Mouse (Mus musculus) embryonic facial prominence, embryonic 15.5 days (tissue): ENCODE measurements around the gene Ssc4d. TPM values are rescaled to one million over a fixed set of nuclear protein-coding genes. Genes with fewer than 3 reads are reported as not detected.
A peak's percentile ranks its signal among the peaks of the same experiment; 100 is the strongest.

Experiments used
- ATAC-seq: fragments of 200-750 bp; cut with Nextera tagmentation; 2 replicates; pipeline ENCODE4 v1.8.0; 2017; ENCODE audit warnings: low read depth, moderate TSS enrichment; ENCODE audit not compliant: insufficient number of reproducible peaks, low FRiP score, low TSS enrichment
- H3K27ac ChIP-seq: fragments of 300-500 bp; sonication (generic); replicated peaks from 2 replicates; pipeline ENCODE4 v1.5.1; 2015; ENCODE audit warnings: mild to moderate bottlenecking, inconsistent platforms
- H3K27me3 ChIP-seq: fragments of 300-500 bp; sonication (generic); 2 replicates; pipeline ENCODE4 v1.6.1; 2015; ENCODE audit warnings: inconsistent platforms
- H3K36me3 ChIP-seq: fragments of 300-500 bp; sonication (generic); 2 replicates; pipeline ENCODE4 v1.6.1; 2015; ENCODE audit warnings: mild to moderate bottlenecking, inconsistent platforms
- H3K4me1 ChIP-seq: fragments of 300-500 bp; sonication (generic); 2 replicates; pipeline ENCODE4 v1.6.1; 2015; ENCODE audit warnings: inconsistent platforms
- H3K4me2 ChIP-seq: fragments of 300-500 bp; sonication (generic); replicated peaks from 2 replicates; pipeline ENCODE4 v1.6.1; 2015; ENCODE audit warnings: mild to moderate bottlenecking, inconsistent platforms
- H3K4me3 ChIP-seq: fragments of 300-500 bp; sonication (generic); replicated peaks from 2 replicates; pipeline ENCODE4 v1.5.1; 2015; ENCODE audit warnings: mild to moderate bottlenecking, inconsistent platforms
- H3K9ac ChIP-seq: fragments of 300-500 bp; sonication (generic); 2 replicates; pipeline ENCODE4 v1.6.1; 2015; ENCODE audit warnings: inconsistent platforms
- H3K9me3 ChIP-seq: fragments of 300-500 bp; sonication (generic); replicated peaks from 2 replicates; pipeline ENCODE4 v1.6.1; 2016; ENCODE audit warnings: inconsistent platforms
- WGBS: fragments of 180-500 bp; shearing (Covaris S2); methylation state at CpG from one replicate; pipeline ENCODE4 v1.1.7; 2015; 5-methylcytosine and 5-hydroxymethylcytosine counted together
- polyA plus RNA-seq: library from polyadenylated mRNA; unstranded; fragments of >200 nt; fragmentation: Nextera tagmentation; extraction: Ambion mirVana; gene quantifications from 2 replicates; pipeline ENCODE4 v1.2.1, GENCODE M21; 2015

The Ssc4d gene
- polyA plus RNA-seq: 2.8 and 3.4 TPM in 2 replicates

- Histone ChIP-seq H3K9ac (no peak within 1 kb of the TSS), H3K9me3 (no peaks in the 10 kb centered on the region), H3K4me1 (peaks cover 6% of the 10 kb centered on the region; the same call in 1 of the 2 replicates), H3K4me3 (peak within 1 kb of the TSS; percentile 19), H3K36me3 (no peaks in the 10 kb centered on the region), H3K4me2 (0 out of 2 replicates have a peak within 1 kb of the TSS, but pooled peaks have one; percentile 24), H3K27ac (no peak within 1 kb of the TSS), H3K27me3 (no peaks in the 10 kb centered on the region)
- 14% methylated on average over 9 of the region's 9 CpGs for WGBS
- no peak for ATAC-seq
Measured at GRCm38 (mm10) chr5:135974365-135974764, at the start of gene Ssc4d. Ssc4d (minus strand) TSS chr5:135974531.

- 25% methylated on average over 1 of the region's 1 CpGs for WGBS
- ATAC-seq: no peak; the same call in 1 of the 2 replicates
- Histone ChIP-seq H3K9me3 (no peaks in the 10 kb centered on the region), H3K4me2 (no peak overlapping the region), H3K36me3 (peaks cover 19% of the 10 kb centered on the region; the same call in 1 of the 2 replicates), H3K27me3 (no peaks in the 10 kb centered on the region), H3K4me1 (peaks cover 45% of the 10 kb centered on the region), H3K9ac (no peak overlapping the region), H3K4me3 (no peak overlapping the region), H3K27ac (peak overlapping the region; percentile 52; the same call in 1 of the 2 replicates)
Measured at GRCm38 (mm10) chr5:136019907-136020306, 45.6 kb upstream of the Ssc4d start.

GRCm38 (mm10) chr5:136018726-136019125 lies 44.4 kb upstream of the Ssc4d start:
- no peak for ATAC-seq
- H3K9ac ChIP-seq: no peak overlapping the region
- no peaks in the 10 kb centered on the region for H3K27me3 ChIP-seq
- H3K9me3 ChIP-seq: no peaks in the 10 kb centered on the region
- H3K4me3 ChIP-seq: no peak overlapping the region
- H3K27ac ChIP-seq: no peak overlapping the region
- peaks cover 49% of the 10 kb centered on the region for H3K4me1 ChIP-seq
- H3K36me3 ChIP-seq: peaks cover 17% of the 10 kb centered on the region; the same call in 1 of the 2 replicates
- WGBS: 85% methylated on average over 2 of the region's 2 CpGs
- H3K4me2 ChIP-seq: no peak overlapping the region

GRCm38 (mm10) chr5:136017262-136017661 lies 42.9 kb upstream of the Ssc4d start:
- no peak overlapping the region for H3K9ac ChIP-seq
- 68% methylated on average over 6 of the region's 6 CpGs for WGBS
- H3K9me3 ChIP-seq: no peaks in the 10 kb centered on the region
- H3K4me1 ChIP-seq: peaks cover 49% of the 10 kb centered on the region
- ATAC-seq: no peak
- no peak overlapping the region for H3K4me3 ChIP-seq
- H3K4me2 ChIP-seq: no peak overlapping the region
- peaks cover 26% of the 10 kb centered on the region for H3K36me3 ChIP-seq
- H3K27ac ChIP-seq: peak overlapping the region; percentile 90
- H3K27me3 ChIP-seq: no peaks in the 10 kb centered on the region

GRCm38 (mm10) chr5:136016014-136016876 lies 41.9 kb upstream of the Ssc4d start:
- 45% methylated on average over 10 of the region's 10 CpGs for WGBS
- H3K4me3 ChIP-seq: no peak overlapping the region
- H3K4me2 ChIP-seq: peak overlapping the region; percentile 5; the same call in 1 of the 2 replicates
- no peaks in the 10 kb centered on the region for H3K27me3 ChIP-seq
- no peak overlapping the region for H3K9ac ChIP-seq
- H3K4me1 ChIP-seq: peaks cover 49% of the 10 kb centered on the region
- 0 out of 2 replicates have a peak, but pooled peaks have one; percentile 31 for ATAC-seq
- H3K27ac ChIP-seq: peak overlapping the region; percentile 90
- no peaks in the 10 kb centered on the region for H3K9me3 ChIP-seq
- peaks cover 34% of the 10 kb centered on the region for H3K36me3 ChIP-seq

- H3K27ac ChIP-seq: peak overlapping the region; percentile 90
Measured at GRCm38 (mm10) chr5:136015586-136015985, 41.3 kb upstream of the Ssc4d start.

GRCm38 (mm10) chr5:136014877-136015276 lies 40.5 kb upstream of the Ssc4d start:
- Histone ChIP-seq H3K9ac (no peak overlapping the region), H3K4me3 (no peak overlapping the region), H3K27me3 (no peaks in the 10 kb centered on the region), H3K9me3 (no peaks in the 10 kb centered on the region), H3K4me2 (no peak overlapping the region), H3K4me1 (peaks cover 46% of the 10 kb centered on the region), H3K27ac (peak overlapping the region; percentile 90), H3K36me3 (peaks cover 44% of the 10 kb centered on the region)
- WGBS: 86% methylated on average over 10 of the region's 10 CpGs
- no peak for ATAC-seq

More at GRCm38 (mm10) chr5:136015586-136015985, 41.3 kb upstream of the Ssc4d start:
- no peaks in the 10 kb centered on the region for H3K9me3 ChIP-seq
- WGBS: 62% methylated on average over 10 of the region's 10 CpGs
- H3K9ac ChIP-seq: no peak overlapping the region
- no peak overlapping the region for H3K4me3 ChIP-seq
- 0 out of 2 replicates have a peak, but pooled peaks have one; percentile 30 for ATAC-seq
- 0 out of 2 replicates have a peak overlapping the region, but pooled peaks have one; percentile 5 for H3K4me2 ChIP-seq
- H3K27me3 ChIP-seq: no peaks in the 10 kb centered on the region
- peaks cover 38% of the 10 kb centered on the region for H3K36me3 ChIP-seq
- H3K4me1 ChIP-seq: peaks cover 49% of the 10 kb centered on the region

- no peaks in the 10 kb centered on the region for H3K27me3 ChIP-seq
- ATAC-seq: no peak
- 76% methylated on average over 7 of the region's 7 CpGs for WGBS
- H3K36me3 ChIP-seq: peaks cover 29% of the 10 kb centered on the region
- H3K4me1 ChIP-seq: peaks cover 25% of the 10 kb centered on the region
- no peak overlapping the region for H3K9ac ChIP-seq
- H3K9me3 ChIP-seq: no peaks in the 10 kb centered on the region
- H3K4me3 ChIP-seq: no peak overlapping the region
- H3K27ac ChIP-seq: no peak overlapping the region
- no peak overlapping the region for H3K4me2 ChIP-seq
Measured at GRCm38 (mm10) chr5:136007745-136008144, 33.4 kb upstream of the Ssc4d start.

- ATAC-seq: no peak
- 65% methylated on average over 4 of the region's 4 CpGs for WGBS
- Histone ChIP-seq H3K36me3 (peaks cover 27% of the 10 kb centered on the region), H3K4me2 (no peak overlapping the region), H3K4me3 (no peak overlapping the region), H3K27ac (no peak overlapping the region), H3K9ac (no peak overlapping the region), H3K27me3 (no peaks in the 10 kb centered on the region), H3K9me3 (no peaks in the 10 kb centered on the region), H3K4me1 (peaks cover 31% of the 10 kb centered on the region)
Measured at GRCm38 (mm10) chr5:136004537-136004936, 30.2 kb upstream of the Ssc4d start.

GRCm38 (mm10) chr5:136002751-136003151 lies 28.4 kb upstream of the Ssc4d start:
- Histone ChIP-seq H3K4me2 (no peak overlapping the region), H3K4me1 (peaks cover 24% of the 10 kb centered on the region), H3K36me3 (peaks cover 45% of the 10 kb centered on the region), H3K27ac (peak overlapping the region; percentile 35; the same call in 1 of the 2 replicates), H3K27me3 (no peaks in the 10 kb centered on the region), H3K9ac (no peak overlapping the region), H3K9me3 (no peaks in the 10 kb centered on the region), H3K4me3 (no peak overlapping the region)
- 21% methylated on average over 3 of the region's 3 CpGs for WGBS
- ATAC-seq: no peak

- WGBS: 50% methylated on average over 2 of the region's 2 CpGs
- H3K4me3 ChIP-seq: no peak overlapping the region
- H3K36me3 ChIP-seq: peaks cover 49% of the 10 kb centered on the region
- no peak overlapping the region for H3K9ac ChIP-seq
- no peaks in the 10 kb centered on the region for H3K27me3 ChIP-seq
- peak overlapping the region; percentile 35; the same call in 1 of the 2 replicates for H3K27ac ChIP-seq
- H3K4me2 ChIP-seq: no peak overlapping the region
- H3K4me1 ChIP-seq: peaks cover 20% of the 10 kb centered on the region
- ATAC-seq: no peak
- no peaks in the 10 kb centered on the region for H3K9me3 ChIP-seq
Measured at GRCm38 (mm10) chr5:136002325-136002724, 28.0 kb upstream of the Ssc4d start.
